Mouse (Mus musculus): ENCODE data around the gene Stk38. TPM values are rescaled to one million over a fixed set of nuclear protein-coding genes. Genes with fewer than 3 reads are reported as not detected.
"Not testable (repeated sequence)": the region's sequence is repeated elsewhere in the genome, so short reads cannot be mapped to it uniquely, and the experiment has no call there.

Stk38 gene
- polyA plus RNA-seq, 1 experiment, result 62.0 TPM

- Histone ChIP-seq H3K27ac (ENCODE audit: insufficient read depth, low read length) (no peak overlapping the region), H3K4me1 (ENCODE audit: control insufficient read depth, insufficient read depth, low read length) (no peaks in the 10 kb centered on the region; the same call in 1 of the 2 replicates), H3K4me3 (ENCODE audit: insufficient read depth, low read length) (no peak overlapping the region)
- TF ChIP-seq CTCF (IDR thresholded peaks at IDR 0.05; ENCODE audit: extremely low read depth, insufficient read depth, low read length), result no peak
- TF ChIP-seq POLR2A (IDR thresholded peaks at IDR 0.05; ENCODE audit: extremely low read depth, insufficient read depth, low read length), result no peak
Measured at GRCm38 (mm10) chr17:29042569-29042968, 34.8 kb upstream of the Stk38 start.

GRCm38 (mm10) chr17:29041632-29042031 lies 33.8 kb upstream of the Stk38 start:
- H3K27ac ChIP-seq (ENCODE audit: insufficient read depth, low read length); H3K4me3 ChIP-seq (ENCODE audit: insufficient read depth, low read length); H3K4me1 ChIP-seq (ENCODE audit: control insufficient read depth, insufficient read depth, low read length): not testable (repeated sequence)

GRCm38 (mm10) chr17:29039351-29039750 lies 31.6 kb upstream of the Stk38 start:
- H3K27ac ChIP-seq (ENCODE audit: insufficient read depth, low read length), result no peak overlapping the region
- peaks cover 5% of the 10 kb centered on the region; the same call in 1 of the 2 replicates for H3K4me1 ChIP-seq (ENCODE audit: control insufficient read depth, insufficient read depth, low read length)
- H3K4me3 ChIP-seq (ENCODE audit: insufficient read depth, low read length), result no peak overlapping the region
- TF ChIP-seq CTCF (IDR thresholded peaks at IDR 0.05; ENCODE audit: extremely low read depth, insufficient read depth, low read length) (no peak), POLR2A (IDR thresholded peaks at IDR 0.05; ENCODE audit: extremely low read depth, insufficient read depth, low read length) (no peak)

GRCm38 (mm10) chr17:29035506-29035905 lies 27.7 kb upstream of the Stk38 start:
- no peak overlapping the region for H3K4me3 ChIP-seq (ENCODE audit: insufficient read depth, low read length)
- TF ChIP-seq POLR2A (IDR thresholded peaks at IDR 0.05; ENCODE audit: extremely low read depth, insufficient read depth, low read length), result no peak
- TF ChIP-seq CTCF (IDR thresholded peaks at IDR 0.05; ENCODE audit: extremely low read depth, insufficient read depth, low read length), result no peak
- peaks cover 5% of the 10 kb centered on the region; the same call in 1 of the 2 replicates for H3K4me1 ChIP-seq (ENCODE audit: control insufficient read depth, insufficient read depth, low read length)
- H3K27ac ChIP-seq (ENCODE audit: insufficient read depth, low read length), result no peak overlapping the region

- H3K27ac ChIP-seq (ENCODE audit: insufficient read depth, low read length), result no peak overlapping the region
- H3K4me3 ChIP-seq (ENCODE audit: insufficient read depth, low read length), result peak overlapping the region; percentile 89; the same call in 1 of the 2 replicates
- TF ChIP-seq POLR2A (IDR thresholded peaks at IDR 0.05; ENCODE audit: extremely low read depth, insufficient read depth, low read length), result no peak
- no peak for TF ChIP-seq CTCF (IDR thresholded peaks at IDR 0.05; ENCODE audit: extremely low read depth, insufficient read depth, low read length)
- H3K4me1 ChIP-seq (ENCODE audit: control insufficient read depth, insufficient read depth, low read length), result peaks cover 5% of the 10 kb centered on the region; the same call in 1 of the 2 replicates
Measured at GRCm38 (mm10) chr17:29034264-29034663, 26.5 kb upstream of the Stk38 start.

GRCm38 (mm10) chr17:29033569-29034061 lies 25.8 kb upstream of the Stk38 start:
- Histone ChIP-seq H3K4me1 (ENCODE audit: control insufficient read depth, insufficient read depth, low read length) (peaks cover 5% of the 10 kb centered on the region; the same call in 1 of the 2 replicates), H3K27ac (ENCODE audit: insufficient read depth, low read length) (no peak overlapping the region), H3K4me3 (ENCODE audit: insufficient read depth, low read length) (peak overlapping the region; percentile 89)
- no peak for TF ChIP-seq POLR2A (IDR thresholded peaks at IDR 0.05; ENCODE audit: extremely low read depth, insufficient read depth, low read length)
- TF ChIP-seq CTCF (IDR thresholded peaks at IDR 0.05; ENCODE audit: extremely low read depth, insufficient read depth, low read length), result no peak

GRCm38 (mm10) chr17:29032274-29033069 lies 24.7 kb upstream of the Stk38 start, which contains the start of gene Srsf3:
Srsf3 (plus strand) TSS chr17:29032628.
- TF ChIP-seq POLR2A (IDR thresholded peaks at IDR 0.05; ENCODE audit: extremely low read depth, insufficient read depth, low read length), result peak; percentile 99
- TF ChIP-seq CTCF (IDR thresholded peaks at IDR 0.05; ENCODE audit: extremely low read depth, insufficient read depth, low read length), result no peak
- Histone ChIP-seq H3K4me3 (ENCODE audit: insufficient read depth, low read length) (peak within 1 kb of the TSS; percentile 89), H3K27ac (ENCODE audit: insufficient read depth, low read length) (peak within 1 kb of the TSS; percentile 87), H3K4me1 (ENCODE audit: control insufficient read depth, insufficient read depth, low read length) (peaks cover 5% of the 10 kb centered on the region; the same call in 1 of the 2 replicates)

GRCm38 (mm10) chr17:29031771-29032273 lies 24.0 kb upstream of the Stk38 start:
- peak overlapping the region; percentile 87 for H3K27ac ChIP-seq (ENCODE audit: insufficient read depth, low read length)
- H3K4me3 ChIP-seq (ENCODE audit: insufficient read depth, low read length), result peak overlapping the region; percentile 89
- peaks cover 6% of the 10 kb centered on the region; the same call in 1 of the 2 replicates for H3K4me1 ChIP-seq (ENCODE audit: control insufficient read depth, insufficient read depth, low read length)
- no peak for TF ChIP-seq CTCF (IDR thresholded peaks at IDR 0.05; ENCODE audit: extremely low read depth, insufficient read depth, low read length)

GRCm38 (mm10) chr17:29031085-29031711 lies 23.4 kb upstream of the Stk38 start:
- not testable (repeated sequence) for H3K4me1 ChIP-seq (ENCODE audit: control insufficient read depth, insufficient read depth, low read length); H3K27ac ChIP-seq (ENCODE audit: insufficient read depth, low read length)
- peak overlapping the region; percentile 89; the same call in 1 of the 2 replicates for H3K4me3 ChIP-seq (ENCODE audit: insufficient read depth, low read length)
